Mouse (Mus musculus) ES-E14 (cell line): Measurements from ENCODE around the gene Tmem141. TPM values are rescaled to one million over a fixed set of nuclear protein-coding genes. Genes with fewer than 3 reads are reported as not detected.

ENCODE experiments used
- DNase-seq: peaks from one replicate; pipeline ENCODE4 v3.0.0-alpha.2; 2013; ENCODE audit warnings: low read depth, low spot score
- H3K27ac ChIP-seq: 2 replicates; pipeline ENCODE4 v1.5.1; 2012; ENCODE audit warnings: low read depth, mild to moderate bottlenecking, low read length, moderate library complexity, mixed read lengths; ENCODE audit not compliant: poor library complexity, insufficient read depth, severe bottlenecking
- H3K36me3 ChIP-seq: 2 replicates; pipeline ENCODE4 v1.6.1; 2012; ENCODE audit warnings: mild to moderate bottlenecking, low read length, moderate library complexity, mixed read lengths; ENCODE audit not compliant: control insufficient read depth, poor library complexity, insufficient read depth, severe bottlenecking
- H3K4me1 ChIP-seq, 2 experiments: fragments of 150-350 bp in 1 of 2; sonication (generic) in 1 of 2; 2 replicates each; pipeline ENCODE4 v1.6.1; 2012; ENCODE audit warnings: low read length in 2 of 2, mild to moderate bottlenecking in 1 of 2, mixed read lengths in 1 of 2; ENCODE audit not compliant: control insufficient read depth in 2 of 2, insufficient read depth in 2 of 2, poor library complexity in 1 of 2
- H3K4me3 ChIP-seq, 2 experiments: fragments of 150-350 bp in 1 of 2; sonication (generic) in 1 of 2; 2 replicates each; pipeline ENCODE4 v1.5.1; 2012; ENCODE audit warnings: low read length in 2 of 2, low read depth in 1 of 2, mild to moderate bottlenecking in 1 of 2, mixed read lengths in 1 of 2; ENCODE audit not compliant: insufficient read depth in 1 of 2, poor library complexity in 1 of 2, severe bottlenecking in 1 of 2
- H3K9ac ChIP-seq: 2 replicates; pipeline ENCODE4 v1.6.1; 2012; ENCODE audit warnings: low read depth, mild to moderate bottlenecking, low read length, mixed read lengths; ENCODE audit not compliant: poor library complexity, insufficient read depth, severe bottlenecking
- H3K9me3 ChIP-seq: fragments of 150-350 bp; sonication (generic); 2 replicates; pipeline ENCODE4 v1.6.1; 2012; ENCODE audit warnings: low read depth, mild to moderate bottlenecking, low read length; ENCODE audit not compliant: control insufficient read depth, insufficient read depth
- CHD2 ChIP-seq: IDR thresholded peaks from 2 replicates; pipeline ENCODE4 v1.6.1; 2014; ENCODE audit warnings: mild to moderate bottlenecking, low read depth, low read length, inconsistent platforms
- HCFC1 ChIP-seq: IDR thresholded peaks from 2 replicates; pipeline ENCODE4 v1.6.1; 2012; ENCODE audit warnings: low read length, inconsistent platforms, borderline replicate concordance; ENCODE audit not compliant: insufficient read depth
- MAFK ChIP-seq: IDR thresholded peaks from 2 replicates; pipeline ENCODE4 v1.6.1; 2014; ENCODE audit warnings: mild to moderate bottlenecking, low read depth, low read length, inconsistent platforms; ENCODE audit not compliant: insufficient read depth
- ZC3H11A ChIP-seq: IDR thresholded peaks from 2 replicates; pipeline ENCODE4 v1.6.1; 2012; ENCODE audit warnings: low read depth, mild to moderate bottlenecking, inconsistent platforms, low read length, borderline replicate concordance
- ZNF384 ChIP-seq: IDR thresholded peaks from 2 replicates; pipeline ENCODE4 v1.6.1; 2012; ENCODE audit warnings: low read depth, low read length, inconsistent platforms
- in situ Hi-C, 2 experiments: fragments of 600-800 bp; cut with MboI; formaldehyde crosslinking; loops; one replicate each; pipeline ENCODE4 v1.15.1; 2025; ENCODE audit warnings: low sequenced_read_pairs in 2 of 2, inconsistent platforms in 1 of 2; ENCODE audit not compliant: unreplicated experiment in 2 of 2
- total RNA-seq: library from RNA; depleted of rRNA; stranded (reverse); fragments of 300-350 nt; gene quantifications from 2 replicates; pipeline ENCODE4 v1.2.3, GENCODE M21; 2012

Gene Tmem141
- total RNA-seq, 1 experiment, result 6.7 TPM

GRCm38 (mm10) chr2:25656691-25657090 lies 34.9 kb upstream of the Tmem141 start:
- H3K4me1 ChIP-seq, result no peaks in the 10 kb centered on the region
- in situ Hi-C loops, result no loop called here
- DNase-seq, result no peak
- H3K27ac ChIP-seq, result no peak overlapping the region
- H3K9me3 ChIP-seq, result no peaks in the 10 kb centered on the region
- no peaks in the 10 kb centered on the region for H3K36me3 ChIP-seq
- no peak overlapping the region for H3K9ac ChIP-seq
- no peak overlapping the region for H3K4me3 ChIP-seq
- TF ChIP-seq MAFK (no peak), ZNF384 (no peak), ZC3H11A (no peak), HCFC1 (no peak), CHD2 (no peak)

- H3K27ac ChIP-seq, result no peak overlapping the region
- DNase-seq, result no peak
Measured at GRCm38 (mm10) chr2:25654502-25654901, 32.7 kb upstream of the Tmem141 start.

GRCm38 (mm10) chr2:25652902-25653301 lies 31.1 kb upstream of the Tmem141 start, which contains the start of gene Lcn8:
Gene Lcn8 (plus strand): TSS chr2:25653120.
- H3K27ac ChIP-seq, result no peak within 1 kb of the TSS
- no peak for DNase-seq
- no peak for TF ChIP-seq ZC3H11A
- no peak for TF ChIP-seq MAFK
- no peak for TF ChIP-seq CHD2
- no peak for TF ChIP-seq ZNF384
- no peak for TF ChIP-seq HCFC1
- no peaks in the 10 kb centered on the region for H3K36me3 ChIP-seq
- H3K9ac ChIP-seq, result no peak within 1 kb of the TSS
- H3K4me1 ChIP-seq, result no peaks in the 10 kb centered on the region
- H3K9me3 ChIP-seq, result no peaks in the 10 kb centered on the region
- no peak within 1 kb of the TSS for H3K4me3 ChIP-seq
- in situ Hi-C loops, result no loop called here

More at GRCm38 (mm10) chr2:25654502-25654901, 32.7 kb upstream of the Tmem141 start:
- in situ Hi-C loops, result no loop called here
- no peak overlapping the region for H3K9ac ChIP-seq
- TF ChIP-seq MAFK (no peak), CHD2 (no peak), ZC3H11A (no peak), HCFC1 (no peak), ZNF384 (no peak)
- no peaks in the 10 kb centered on the region for H3K36me3 ChIP-seq
- H3K9me3 ChIP-seq, result no peaks in the 10 kb centered on the region
- no peaks in the 10 kb centered on the region for H3K4me1 ChIP-seq
- H3K4me3 ChIP-seq, result no peak overlapping the region

GRCm38 (mm10) chr2:25639890-25640289 lies 18.1 kb upstream of the Tmem141 start:
- Histone ChIP-seq H3K4me3 (no peak overlapping the region), H3K4me1 (no peaks in the 10 kb centered on the region), H3K9me3 (no peaks in the 10 kb centered on the region), H3K9ac (no peak overlapping the region), H3K36me3 (no peaks in the 10 kb centered on the region), H3K27ac (no peak overlapping the region)
- DNase-seq, result peak; percentile 40
- in situ Hi-C loops, result no loop called here
- TF ChIP-seq HCFC1 (no peak), ZNF384 (no peak), CHD2 (no peak), MAFK (no peak), ZC3H11A (no peak)

- TF ChIP-seq HCFC1 (no peak), ZNF384 (no peak), CHD2 (no peak), ZC3H11A (no peak), MAFK (no peak)
- no peak for DNase-seq
- no peaks in the 10 kb centered on the region for H3K4me1 ChIP-seq
- no peak overlapping the region for H3K9ac ChIP-seq
- in situ Hi-C loops, result no loop called here
- no peak overlapping the region for H3K27ac ChIP-seq
- H3K4me3 ChIP-seq, result no peak overlapping the region
- no peaks in the 10 kb centered on the region for H3K9me3 ChIP-seq
- H3K36me3 ChIP-seq, result no peaks in the 10 kb centered on the region
Measured at GRCm38 (mm10) chr2:25634046-25634445, 12.2 kb upstream of the Tmem141 start.
